Mouse (Mus musculus): ENCODE measurements around the gene Olfr325. TPM values are rescaled to one million over a fixed set of nuclear protein-coding genes. Genes with fewer than 3 reads are reported as not detected.

Olfr325 gene
- polyA plus RNA-seq, 1 experiment from 2014 or later = not detected

GRCm38 (mm10) chr11:58597837-58598236 lies 20.3 kb downstream of the Olfr325 start:
- WGBS = 88% methylated on average over 13 of the region's 13 CpGs

GRCm38 (mm10) chr11:58602062-58602461 lies 24.5 kb downstream of the Olfr325 start:
- Histone ChIP-seq H3K9me3 (ENCODE audit: control insufficient read depth, low read length) (no peaks in the 10 kb centered on the region), H3K4me3 (ENCODE audit: low read depth, low read length) (no peak overlapping the region), H3K27me3 (ENCODE audit: control insufficient read depth, insufficient read depth, low read length) (no peaks in the 10 kb centered on the region), H3K4me1 (ENCODE audit: control insufficient read depth, insufficient read depth, low read length) (no peaks in the 10 kb centered on the region), H3K36me3 (ENCODE audit: control insufficient read depth, insufficient read depth, low read length) (no peaks in the 10 kb centered on the region), H3K9ac (ENCODE audit: low read length) (no peak overlapping the region), H3K27ac (ENCODE audit: low read depth, low read length) (no peak overlapping the region), H3K4me2 (no peak overlapping the region)
- ATAC-seq (ENCODE audit: low FRiP score) (no peak), DNase-seq (ENCODE audit: low spot score, missing footprints) (no peak)

More at GRCm38 (mm10) chr11:58597837-58598236, 20.3 kb downstream of the Olfr325 start:
- Histone ChIP-seq H3K27ac (ENCODE audit: low read depth, low read length) (no peak overlapping the region), H3K9ac (ENCODE audit: low read length) (no peak overlapping the region), H3K27me3 (ENCODE audit: control insufficient read depth, insufficient read depth, low read length) (no peaks in the 10 kb centered on the region), H3K36me3 (ENCODE audit: control insufficient read depth, insufficient read depth, low read length) (no peaks in the 10 kb centered on the region), H3K4me3 (ENCODE audit: low read depth, low read length) (no peak overlapping the region), H3K4me1 (ENCODE audit: control insufficient read depth, insufficient read depth, low read length) (no peaks in the 10 kb centered on the region), H3K4me2 (no peak overlapping the region), H3K9me3 (ENCODE audit: control insufficient read depth, low read length) (no peaks in the 10 kb centered on the region)
- no peak for DNase-seq (ENCODE audit: low spot score, missing footprints)
- no peak for ATAC-seq (ENCODE audit: low FRiP score)

GRCm38 (mm10) chr11:58602800-58603560 lies 25.4 kb downstream of the Olfr325 start:
- ATAC-seq (ENCODE audit: low FRiP score) = no peak
- DNase-seq (ENCODE audit: low spot score, missing footprints) = peak; percentile 54
- Histone ChIP-seq H3K9me3 (ENCODE audit: control insufficient read depth, low read length) (no peaks in the 10 kb centered on the region), H3K36me3 (ENCODE audit: control insufficient read depth, insufficient read depth, low read length) (no peaks in the 10 kb centered on the region), H3K4me3 (ENCODE audit: low read depth, low read length) (no peak overlapping the region), H3K4me1 (ENCODE audit: control insufficient read depth, insufficient read depth, low read length) (no peaks in the 10 kb centered on the region), H3K4me2 (no peak overlapping the region), H3K27ac (ENCODE audit: low read depth, low read length) (no peak overlapping the region), H3K27me3 (ENCODE audit: control insufficient read depth, insufficient read depth, low read length) (no peaks in the 10 kb centered on the region), H3K9ac (ENCODE audit: low read length) (no peak overlapping the region)
- WGBS = 81% methylated on average over 6 of the region's 6 CpGs

GRCm38 (mm10) chr11:58604688-58605087 lies 27.2 kb downstream of the Olfr325 start:
- WGBS = 84% methylated on average over 2 of the region's 2 CpGs
- no peak overlapping the region for H3K9ac ChIP-seq (ENCODE audit: low read length)
- no peak overlapping the region for H3K4me2 ChIP-seq
- no peaks in the 10 kb centered on the region for H3K36me3 ChIP-seq (ENCODE audit: control insufficient read depth, insufficient read depth, low read length)
- H3K27ac ChIP-seq (ENCODE audit: low read depth, low read length) = no peak overlapping the region
- H3K9me3 ChIP-seq (ENCODE audit: control insufficient read depth, low read length) = no peaks in the 10 kb centered on the region
- ATAC-seq (ENCODE audit: low FRiP score) = no peak
- H3K4me1 ChIP-seq (ENCODE audit: control insufficient read depth, insufficient read depth, low read length) = no peaks in the 10 kb centered on the region
- DNase-seq (ENCODE audit: low spot score, missing footprints) = peak; percentile 12
- no peak overlapping the region for H3K4me3 ChIP-seq (ENCODE audit: low read depth, low read length)
- H3K27me3 ChIP-seq (ENCODE audit: control insufficient read depth, insufficient read depth, low read length) = no peaks in the 10 kb centered on the region

GRCm38 (mm10) chr11:58605228-58605627 lies 27.7 kb downstream of the Olfr325 start:
- Histone ChIP-seq H3K4me3 (ENCODE audit: low read depth, low read length) (no peak overlapping the region), H3K36me3 (ENCODE audit: control insufficient read depth, insufficient read depth, low read length) (no peaks in the 10 kb centered on the region), H3K4me1 (ENCODE audit: control insufficient read depth, insufficient read depth, low read length) (no peaks in the 10 kb centered on the region), H3K9me3 (ENCODE audit: control insufficient read depth, low read length) (no peaks in the 10 kb centered on the region), H3K9ac (ENCODE audit: low read length) (no peak overlapping the region), H3K27ac (ENCODE audit: low read depth, low read length) (no peak overlapping the region), H3K27me3 (ENCODE audit: control insufficient read depth, insufficient read depth, low read length) (no peaks in the 10 kb centered on the region), H3K4me2 (no peak overlapping the region)
- 88% methylated on average over 3 of the region's 3 CpGs for WGBS
- no peak for DNase-seq (ENCODE audit: low spot score, missing footprints)
- ATAC-seq (ENCODE audit: low FRiP score) = no peak

- H3K27me3 ChIP-seq (ENCODE audit: control insufficient read depth, insufficient read depth, low read length) = no peaks in the 10 kb centered on the region
- no peak overlapping the region for H3K9ac ChIP-seq (ENCODE audit: low read length)
- no peaks in the 10 kb centered on the region for H3K36me3 ChIP-seq (ENCODE audit: control insufficient read depth, insufficient read depth, low read length)
- ATAC-seq (ENCODE audit: low FRiP score) (no peak), DNase-seq (ENCODE audit: low spot score, missing footprints) (peak; percentile 51)
- H3K4me3 ChIP-seq (ENCODE audit: low read depth, low read length) = no peak overlapping the region
- H3K4me1 ChIP-seq (ENCODE audit: control insufficient read depth, insufficient read depth, low read length) = no peaks in the 10 kb centered on the region
- H3K9me3 ChIP-seq (ENCODE audit: control insufficient read depth, low read length) = no peaks in the 10 kb centered on the region
- no peak overlapping the region for H3K4me2 ChIP-seq
- WGBS = 89% methylated on average over 12 of the region's 12 CpGs
- H3K27ac ChIP-seq (ENCODE audit: low read depth, low read length) = no peak overlapping the region
Observed at GRCm38 (mm10) chr11:58606177-58606919, 28.8 kb downstream of the Olfr325 start.

- no peak overlapping the region for H3K27ac ChIP-seq (ENCODE audit: low read depth, low read length)
- no peak for DNase-seq (ENCODE audit: low spot score, missing footprints)
- H3K27me3 ChIP-seq (ENCODE audit: control insufficient read depth, insufficient read depth, low read length) = no peaks in the 10 kb centered on the region
- no peak overlapping the region for H3K9ac ChIP-seq (ENCODE audit: low read length)
- H3K4me1 ChIP-seq (ENCODE audit: control insufficient read depth, insufficient read depth, low read length) = no peaks in the 10 kb centered on the region
- H3K9me3 ChIP-seq (ENCODE audit: control insufficient read depth, low read length) = no peaks in the 10 kb centered on the region
- WGBS = 90% methylated on average over 6 of the region's 6 CpGs
- H3K4me3 ChIP-seq (ENCODE audit: low read depth, low read length) = no peak overlapping the region
- no peak overlapping the region for H3K4me2 ChIP-seq
- no peaks in the 10 kb centered on the region for H3K36me3 ChIP-seq (ENCODE audit: control insufficient read depth, insufficient read depth, low read length)
- no peak for ATAC-seq (ENCODE audit: low FRiP score)
Observed at GRCm38 (mm10) chr11:58607030-58607429, 29.5 kb downstream of the Olfr325 start.

- Histone ChIP-seq H3K4me2 (no peak overlapping the region), H3K4me3 (ENCODE audit: low read depth, low read length) (no peak overlapping the region), H3K4me1 (ENCODE audit: control insufficient read depth, insufficient read depth, low read length) (no peaks in the 10 kb centered on the region), H3K27ac (ENCODE audit: low read depth, low read length) (no peak overlapping the region), H3K9me3 (ENCODE audit: control insufficient read depth, low read length) (no peaks in the 10 kb centered on the region), H3K9ac (ENCODE audit: low read length) (no peak overlapping the region), H3K27me3 (ENCODE audit: control insufficient read depth, insufficient read depth, low read length) (no peaks in the 10 kb centered on the region), H3K36me3 (ENCODE audit: control insufficient read depth, insufficient read depth, low read length) (no peaks in the 10 kb centered on the region)
- 83% methylated on average over 3 of the region's 3 CpGs for WGBS
- ATAC-seq (ENCODE audit: low FRiP score) (no peak), DNase-seq (ENCODE audit: low spot score, missing footprints) (peak; percentile 4)
Observed at GRCm38 (mm10) chr11:58613359-58613758, 35.8 kb downstream of the Olfr325 start.

- Histone ChIP-seq H3K4me3 (ENCODE audit: low read depth, low read length) (no peak overlapping the region), H3K4me1 (ENCODE audit: control insufficient read depth, insufficient read depth, low read length) (no peaks in the 10 kb centered on the region), H3K4me2 (no peak overlapping the region), H3K27ac (ENCODE audit: low read depth, low read length) (no peak overlapping the region), H3K36me3 (ENCODE audit: control insufficient read depth, insufficient read depth, low read length) (no peaks in the 10 kb centered on the region), H3K9me3 (ENCODE audit: control insufficient read depth, low read length) (no peaks in the 10 kb centered on the region), H3K27me3 (ENCODE audit: control insufficient read depth, insufficient read depth, low read length) (no peaks in the 10 kb centered on the region), H3K9ac (ENCODE audit: low read length) (no peak overlapping the region)
- ATAC-seq (ENCODE audit: low FRiP score) = no peak
- DNase-seq (ENCODE audit: low spot score, missing footprints) = no peak
Observed at GRCm38 (mm10) chr11:58614526-58614925, 37.0 kb downstream of the Olfr325 start.
